Mouse (Mus musculus): ENCODE results near the gene Runx2.

DNA sequence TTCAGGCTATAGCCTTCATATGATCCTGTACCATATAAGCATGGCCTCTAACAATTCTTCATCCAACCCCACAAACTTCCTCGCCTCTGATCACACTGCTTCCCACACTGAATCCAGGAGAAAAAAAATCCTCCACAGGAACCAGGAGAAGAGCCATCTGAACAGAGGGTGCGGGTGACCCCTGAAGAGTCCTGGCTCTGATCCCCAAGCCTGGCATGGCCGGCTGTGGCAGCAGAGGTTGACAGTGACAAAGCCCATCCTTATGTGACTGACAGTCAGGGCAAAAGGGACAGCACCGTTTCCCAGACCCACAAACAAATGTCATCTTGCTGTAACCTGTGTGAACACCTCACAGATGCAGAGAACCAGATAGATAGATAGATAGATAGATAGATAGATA lies 335.1 kb downstream of the Runx2 start:
- no peak for TF ChIP-seq FLI1 (IDR thresholded peaks at IDR 0.05; ENCODE audit: low read length)
- no peak for TF ChIP-seq GATA1 (IDR thresholded peaks at IDR 0.05; ENCODE audit: borderline replicate concordance, low read length)
